Mouse (Mus musculus) thymus, adult 2 months (tissue): ENCODE measurements around the gene Ift43.

Source experiments
- CTCF ChIP-seq: fragments of 200-500 bp; IDR thresholded peaks from 2 replicates; pipeline ENCODE4 v1.5.1; 2012; ENCODE audit warnings: mild to moderate bottlenecking, control low read depth, low read length, moderate library complexity, borderline replicate concordance; ENCODE audit not compliant: control insufficient read depth, poor library complexity, insufficient read depth; ENCODE audit errors: extremely low read depth
- POLR2A ChIP-seq: fragments of 200-500 bp; IDR thresholded peaks from 2 replicates; pipeline ENCODE4 v1.6.1; 2012; ENCODE audit warnings: mild to moderate bottlenecking, low read length, control low read depth, moderate library complexity; ENCODE audit not compliant: control insufficient read depth, poor library complexity, insufficient read depth; ENCODE audit errors: extremely low read depth

- TF ChIP-seq CTCF (no peak), POLR2A (no peak)
These were observed 36.2 kb upstream of the Ift43 start for GRCm38 (mm10) chr12:86046141-86046540.
